Mouse (Mus musculus) heart, adult 2 months (tissue): ENCODE results near the gene Ifit1bl1. TPM values are rescaled to one million over a fixed set of nuclear protein-coding genes. Genes with fewer than 3 reads are reported as not detected.
A peak's percentile ranks its signal among the peaks of the same experiment; 100 is the strongest.
"Not testable (repeated sequence)": the region's sequence is repeated elsewhere in the genome, so short reads cannot be mapped to it uniquely, and the experiment has no call there.

ENCODE experiments used
- DNase-seq, 2 experiments: peaks; one replicate each; pipeline ENCODE4 v3.0.0; 2021
- H3K27ac ChIP-seq: fragments of 200-600 bp; 2 replicates; pipeline ENCODE4 v1.8.1; 2022
- H3K27me3 ChIP-seq: fragments of 200-500 bp; 2 replicates; pipeline ENCODE4 v1.6.1; 2012; ENCODE audit warnings: mild to moderate bottlenecking, low read length, inconsistent platforms, mixed read lengths; ENCODE audit not compliant: control insufficient read depth, insufficient read depth
- H3K36me3 ChIP-seq: fragments of 200-500 bp; 2 replicates; pipeline ENCODE4 v1.6.1; 2012; ENCODE audit warnings: low read length, inconsistent platforms; ENCODE audit not compliant: control insufficient read depth, insufficient read depth
- H3K4me1 ChIP-seq: fragments of 200-500 bp; 2 replicates; pipeline ENCODE4 v1.6.1; 2011; ENCODE audit warnings: low read length; ENCODE audit not compliant: control insufficient read depth, insufficient read depth
- H3K4me3 ChIP-seq: fragments of 200-600 bp; 2 replicates; pipeline ENCODE4 v1.8.1; 2022
- H3K79me2 ChIP-seq: fragments of 200-500 bp; replicated peaks from 2 replicates; pipeline ENCODE4 v1.6.1; 2012; ENCODE audit warnings: mild to moderate bottlenecking, inconsistent platforms, low read length, moderate library complexity, mixed read lengths; ENCODE audit not compliant: control insufficient read depth, insufficient read depth
- H3K9ac ChIP-seq: fragments of 200-500 bp; 2 replicates; pipeline ENCODE4 v1.6.1; 2012; ENCODE audit warnings: low read depth, mild to moderate bottlenecking, control low read depth, inconsistent platforms, low read length, mixed read lengths
- CTCF ChIP-seq: fragments of 200-600 bp; IDR thresholded peaks from 2 replicates; pipeline ENCODE4 v1.8.1; 2022; ENCODE audit warnings: antibody characterized with exemption, mild to moderate bottlenecking, moderate library complexity
- EP300 ChIP-seq: fragments of 200-500 bp; IDR thresholded peaks from 2 replicates; pipeline ENCODE4 v1.6.1; 2011; ENCODE audit warnings: low read depth, low read length, control low read depth; ENCODE audit not compliant: insufficient read depth
- POLR2A ChIP-seq: fragments of 200-500 bp; IDR thresholded peaks from 2 replicates; pipeline ENCODE4 v1.6.1; 2011; ENCODE audit warnings: mild to moderate bottlenecking, low read depth, low read length, control low read depth; ENCODE audit not compliant: insufficient read depth
- WGBS: fragments of 180-500 bp; shearing (Covaris S2); methylation state at CpG from one replicate; pipeline ENCODE4 v1.1.7; 2018; 5-methylcytosine and 5-hydroxymethylcytosine counted together
- intact Hi-C: fragments of 180-260 bp; cut with DNase I; formaldehyde crosslinking; loops from one replicate; pipeline ENCODE4 v1.15.1; 2025
- polyA plus RNA-seq: library from polyadenylated mRNA; depleted of rRNA; stranded (reverse); fragments of >200 nt; gene quantifications from 2 replicates; pipeline ENCODE4 v1.2.3, GENCODE M21; 2012
- total RNA-seq, 2 experiments: library from RNA; stranded (reverse); gene quantifications; 2 replicates each; pipeline ENCODE4 v1.2.3; 2021

Ifit1bl1 gene
- total and polyA plus RNA-seq, 3 experiments: 1.3 to 1.8 (median 1.5) TPM

DNA sequence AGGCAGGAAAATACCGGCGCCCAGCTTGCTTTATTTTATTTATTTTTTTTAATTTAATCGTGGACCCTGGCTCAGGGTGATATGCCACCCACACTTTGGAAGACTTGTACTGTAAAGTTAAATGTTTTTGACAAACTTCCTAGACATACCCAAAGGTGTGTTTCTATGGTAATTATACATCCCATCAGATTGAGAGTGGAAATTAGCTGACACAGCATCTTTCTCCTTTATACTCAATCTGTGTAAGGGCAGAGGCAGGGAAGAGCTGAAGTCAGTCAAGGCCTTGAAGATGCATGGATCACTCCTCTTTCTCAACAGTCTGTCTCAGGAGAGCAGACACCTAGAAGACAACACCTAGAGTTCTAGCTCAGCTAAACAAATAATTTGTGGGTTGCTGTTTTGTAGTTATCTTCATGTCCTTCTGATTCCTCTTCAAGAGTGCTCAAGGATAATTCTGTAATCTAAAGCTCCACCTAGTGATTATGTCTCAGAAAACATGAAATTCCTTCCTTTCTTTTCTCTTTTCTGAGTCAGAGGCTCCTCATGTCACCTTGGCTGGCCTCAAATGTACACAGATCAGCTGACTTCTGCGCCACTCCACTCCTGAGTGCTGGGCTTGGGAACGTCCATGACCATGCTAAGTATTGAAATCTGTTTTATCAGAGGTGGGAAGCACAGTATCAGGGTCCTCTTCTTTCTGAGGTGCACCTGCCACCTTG, 15.9 kb downstream of the Ifit1bl1 start:
- not testable (repeated sequence) for H3K4me1 ChIP-seq, H3K27me3 ChIP-seq, H3K36me3 ChIP-seq, H3K79me2 ChIP-seq, H3K9ac ChIP-seq, H3K4me3 ChIP-seq, H3K27ac ChIP-seq, DNase-seq
- 68% methylated on average over 5 of the region's 5 CpGs for WGBS
- intact Hi-C loops: loop anchor here (5.0 kb wide), 1 partner anchor 51 kb away; no protein-coding TSS in a partner anchor
- TF ChIP-seq CTCF: peak; percentile 36

DNA sequence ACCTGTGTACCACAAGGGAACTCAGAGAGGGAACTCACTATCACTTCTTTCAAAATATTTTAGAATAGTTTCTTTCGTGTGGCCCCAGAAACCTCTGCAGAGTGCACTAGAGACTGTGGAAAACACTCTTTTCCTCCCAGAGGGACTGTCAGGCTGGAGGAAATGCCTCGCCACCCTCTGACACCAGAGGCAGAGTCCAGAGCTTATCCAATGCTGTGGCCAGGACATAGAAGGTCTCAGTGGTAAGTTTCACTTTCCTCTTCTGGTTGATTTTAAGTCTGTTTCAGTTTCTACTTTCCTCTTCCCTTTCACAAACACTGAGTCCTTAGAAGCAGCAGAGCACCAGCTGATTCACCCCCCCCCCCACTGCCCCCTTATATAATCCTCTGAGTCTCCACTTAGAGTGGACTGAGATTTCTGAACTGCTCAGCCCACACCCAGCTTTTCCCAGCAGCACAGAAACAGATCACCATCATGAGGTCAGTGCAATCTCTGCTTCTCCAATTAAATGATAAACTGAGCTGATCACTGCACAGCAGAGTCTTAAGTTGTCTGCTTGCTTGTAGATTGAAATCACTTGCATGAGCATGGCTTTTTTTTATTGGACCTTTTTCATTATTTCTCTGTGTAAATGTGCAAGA, 18.5 kb downstream of the Ifit1bl1 start, which contains the start of gene Ifit3:
Gene Ifit3 (plus strand): TSS at position 406 of the 641 bp plus-strand sequence.
- DNase-seq: peak; percentile 55 to 66
- H3K4me1 ChIP-seq, H3K79me2 ChIP-seq, H3K36me3 ChIP-seq, H3K27me3 ChIP-seq: not testable (repeated sequence)
- 18% methylated on average over 2 of the region's 2 CpGs for WGBS
- intact Hi-C loops: loop anchor here (2.0 kb wide), 1 partner anchor 30 kb away; no protein-coding TSS in a partner anchor
- Histone ChIP-seq H3K27ac (peak within 1 kb of the TSS; percentile 70), H3K9ac (peak within 1 kb of the TSS; percentile 77), H3K4me3 (peak within 1 kb of the TSS; percentile 10; the same call in 1 of the 2 replicates)
- TF ChIP-seq POLR2A (peak; percentile 20; the same call in 1 of the 2 replicates), CTCF (peak; percentile 6; the same call in 1 of the 2 replicates)

DNA sequence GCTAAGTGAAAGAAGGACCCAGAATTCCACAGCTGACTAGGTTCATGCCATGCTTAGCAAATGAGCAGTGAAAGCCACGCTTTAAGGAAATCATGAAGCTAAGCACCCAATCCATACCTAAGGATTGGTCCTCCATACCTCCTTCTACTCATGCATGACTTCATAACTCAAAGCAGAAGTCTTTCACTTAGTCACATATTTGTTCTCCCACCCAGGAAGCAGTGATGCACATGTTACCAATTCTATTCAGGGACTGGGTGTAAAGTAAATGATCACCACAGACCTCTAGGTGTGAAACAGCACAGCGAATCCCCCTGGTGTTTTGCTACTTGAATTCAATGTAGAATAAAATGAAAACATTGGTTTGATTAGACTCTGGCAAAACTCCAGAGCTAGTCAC, 19.1 kb downstream of the Ifit1bl1 start:
- intact Hi-C loops: loop anchor here (1.0 to 2.0 kb wide), 2 partner anchors 24 to 30 kb away; no protein-coding TSS in a partner anchor
- not testable (repeated sequence) for H3K27me3 ChIP-seq, H3K9ac ChIP-seq, H3K4me1 ChIP-seq, H3K36me3 ChIP-seq, H3K4me3 ChIP-seq, DNase-seq, H3K79me2 ChIP-seq
- WGBS: 74% methylated on average over 2 of the region's 2 CpGs
- H3K27ac ChIP-seq: peak overlapping the region; percentile 70

DNA sequence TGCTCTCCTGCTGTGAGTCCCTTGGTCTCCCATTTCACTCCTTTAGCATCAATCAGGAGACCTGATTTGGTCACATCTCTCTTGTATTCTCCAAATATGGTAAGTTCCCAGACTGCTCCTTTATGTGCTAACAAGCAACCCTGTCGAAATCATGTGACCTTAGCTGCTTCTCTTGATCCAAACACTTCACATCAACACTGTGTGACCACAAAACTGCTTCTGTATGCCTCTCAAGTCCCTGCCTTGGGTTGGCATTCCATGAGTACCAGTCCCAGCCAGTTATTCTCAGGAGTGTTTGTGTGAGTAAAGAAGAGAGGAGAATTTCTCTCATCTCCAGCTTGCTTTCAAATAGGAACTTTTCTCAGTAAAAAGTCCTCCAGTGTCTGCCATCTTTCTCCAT, 24.6 kb downstream of the Ifit1bl1 start:
- TF ChIP-seq POLR2A (no peak), CTCF (no peak), EP300 (no peak)
- Histone ChIP-seq H3K27me3 (no peaks in the 10 kb centered on the region), H3K4me3 (no peak overlapping the region), H3K27ac (no peak overlapping the region), H3K79me2 (no peaks in the 10 kb centered on the region), H3K9ac (no peak overlapping the region), H3K4me1 (no peaks in the 10 kb centered on the region), H3K36me3 (peaks cover 9% of the 10 kb centered on the region)
- DNase-seq: no peak
- 60% methylated on average over 1 of the region's 1 CpGs for WGBS
- intact Hi-C loops: no loop called here

DNA sequence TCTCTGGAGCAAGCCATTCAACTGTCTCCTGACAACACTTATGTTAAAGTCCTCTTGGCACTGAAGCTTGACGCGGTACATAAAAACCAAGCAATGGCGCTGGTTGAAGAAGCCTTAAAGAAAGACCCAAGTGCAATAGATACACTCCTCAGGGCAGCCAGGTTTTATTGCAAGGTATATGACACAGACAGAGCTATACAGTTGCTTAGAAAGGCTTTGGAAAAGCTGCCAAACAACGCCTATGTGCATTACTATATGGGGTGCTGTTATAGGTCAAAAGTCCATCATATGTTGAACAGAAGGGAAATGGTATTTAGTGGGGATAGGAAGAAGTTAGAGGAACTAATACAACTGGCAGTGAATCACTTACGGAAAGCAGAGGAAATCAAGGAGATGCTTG, 28.1 kb downstream of the Ifit1bl1 start:
- Histone ChIP-seq H3K9ac (no peak overlapping the region), H3K27me3 (no peaks in the 10 kb centered on the region), H3K79me2 (no peaks in the 10 kb centered on the region), H3K4me3 (no peak overlapping the region), H3K4me1 (peaks cover 10% of the 10 kb centered on the region), H3K36me3 (peaks cover 10% of the 10 kb centered on the region), H3K27ac (no peak overlapping the region)
- intact Hi-C loops: no loop called here
- no peak for DNase-seq
- TF ChIP-seq EP300 (no peak), POLR2A (no peak), CTCF (no peak)
- WGBS: 90% methylated on average over 5 of the region's 5 CpGs

DNA sequence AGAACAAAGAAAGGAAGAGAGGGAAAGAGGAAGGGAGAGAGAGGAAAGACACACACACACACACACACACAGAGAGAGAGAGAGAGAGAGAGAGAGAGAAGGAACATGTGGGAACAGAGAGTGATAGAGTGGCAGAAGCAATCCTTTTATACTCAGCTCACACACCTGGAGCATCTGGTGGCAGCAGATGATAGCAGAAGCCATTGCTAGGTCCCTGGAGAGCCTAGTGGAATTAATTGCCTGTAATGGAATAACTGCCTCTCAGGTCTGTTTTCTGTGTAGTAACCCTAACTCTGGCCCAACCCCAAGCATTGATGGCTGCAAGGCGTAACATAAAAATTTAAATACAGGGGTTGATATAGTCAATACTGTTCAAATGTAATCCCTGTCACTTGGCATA, 30.7 kb downstream of the Ifit1bl1 start:
- intact Hi-C loops: no loop called here
- TF ChIP-seq POLR2A: no peak
- TF ChIP-seq EP300: no peak
- no peak for TF ChIP-seq CTCF
- Histone ChIP-seq H3K36me3 (peaks cover 10% of the 10 kb centered on the region), H3K27ac (no peak overlapping the region), H3K4me1 (peaks cover 10% of the 10 kb centered on the region), H3K9ac (no peak overlapping the region), H3K27me3 (no peaks in the 10 kb centered on the region), H3K4me3 (no peak overlapping the region), H3K79me2 (no peaks in the 10 kb centered on the region)
- no peak for DNase-seq
- 94% methylated on average over 1 of the region's 1 CpGs for WGBS
